9 mouse cellular contexts compared by ENCODE assay signal in genomic region chr11:100408076-100408834, GRCm38 (mm10). TPM values are rescaled to one million over a fixed set of nuclear protein-coding genes. Genes with fewer than 3 reads are reported as not detected.
DNase-seq lines count a peak whose midpoint lies in the region; ATAC-seq and TF ChIP-seq lines count a peak whose summit lies in the region.
"Had no signal": no experiment of that assay in that cellular context is flagged by ENCODE, and none has a peak within 500 bp of the region (broad histone marks: within the 10 kb centered on the region; RNA-seq: fewer than 3 reads in every experiment).

No protein-coding gene starts in this region.

- H3K4me2 ChIP-seq in liver, embryonic 12.5 days, result no peak overlapping the region

- no peak overlapping the region for H3K4me3 ChIP-seq in liver, embryonic 12.5 days
- H3K4me3 ChIP-seq in layer of hippocampus, adult 2 months, result no peak overlapping the region
- H3K4me3 ChIP-seq: erythroblast, embryonic 14.5 days had no signal

- peaks cover 23% of the 10 kb centered on the region for H3K4me1 ChIP-seq in liver, embryonic 12.5 days

- DNase-seq in liver (peak; percentile 63), MN1 (ENCODE audit: low spot score) (peak; percentile 80)
- DNase-seq in cerebellum, postnatal 36 days, result peak; percentile 78 to 81
- DNase-seq in heart, adult 8-10 months (ENCODE audit: low spot score), result peak; percentile 84
- DNase-seq in layer of hippocampus, adult 2 months (ENCODE audit: low spot score in 2 of 2), result peak in 1 of 2 experiments; percentile 70
- peak; percentile 85 for DNase-seq in thymus, postnatal 4 days

- no peaks in the 10 kb centered on the region for H3K9me3 ChIP-seq in liver, embryonic 12.5 days (replicated peaks)

- WGBS in liver, embryonic 12.5 days (ENCODE audit: insufficient replicate concordance), result 37% methylated on average over 10 of the region's 10 CpGs

- H3K9ac ChIP-seq in liver, embryonic 12.5 days, result no peak overlapping the region

- peaks cover 23% of the 10 kb centered on the region for H3K27me3 ChIP-seq in liver, embryonic 12.5 days (replicated peaks)

- no peak for ATAC-seq in liver, embryonic 12.5 days
- peak; percentile 92 for ATAC-seq in megakaryocyte progenitor cell, adult 5-6 weeks (replicated peaks; ENCODE audit: poor library complexity)

- peaks cover 8% of the 10 kb centered on the region; the same call in 1 of the 2 replicates for H3K36me3 ChIP-seq in liver, embryonic 12.5 days

- peak; percentile 89 for TF ChIP-seq CTCF in layer of hippocampus, adult 2 months (conservative IDR thresholded peaks at IDR 0.05)

- no peak overlapping the region for H3K27ac ChIP-seq in liver, embryonic 12.5 days
- H3K27ac ChIP-seq in layer of hippocampus, adult 2 months, result no peak overlapping the region

RNA-seq across cellular contexts. Expression of gene P3h4, which starts 6.4 kb away (rescaled TPM):
- polyA plus RNA-seq in liver, embryonic 12.5 days (2016; fragmentation: Nextera tagmentation; extraction: Ambion mirVana), result 11.0 and 11.2 TPM in 2 replicates
- 10 to 100 TPM; 13.7 to 19.4 (median 16.4) TPM for total RNA-seq in heart, adult 8-10 months (2022)
- 1 to 10 TPM; 9.4 to 9.5 TPM for total RNA-seq in layer of hippocampus, adult 2 months (2021)
- total RNA-seq in megakaryocyte progenitor cell, adult 5-6 weeks (2015), result 0.05 TPM in 1 of 2 replicates, not detected in the other
- 0.08 TPM in 1 of 2 replicates, not detected in the other for total RNA-seq in megakaryocyte progenitor cell, adult 5-6 weeks (2017)
- polyA plus RNA-seq: erythroblast, embryonic 14.5 days had no signal

RNA-seq across cellular contexts. Expression of gene Fkbp10, which starts 7.2 kb away (rescaled TPM):
- polyA plus RNA-seq in liver, embryonic 12.5 days (2016; fragmentation: Nextera tagmentation; extraction: Ambion mirVana), result 20.1 and 23.8 TPM in 2 replicates
- 10 to 100 TPM in 1 of 4 experiments, 1 to 10 TPM in 3; 9.0 to 11.1 (median 9.0) TPM for total RNA-seq in heart, adult 8-10 months (2022)
- 1 to 10 TPM; 4.4 to 5.8 TPM for total RNA-seq in layer of hippocampus, adult 2 months (2021)
- not detected in 2 replicates for total RNA-seq in megakaryocyte progenitor cell, adult 5-6 weeks (2015)
- total RNA-seq in megakaryocyte progenitor cell, adult 5-6 weeks (2017), result not detected in 2 replicates

RNA-seq across cellular contexts. Expression of gene Jup, which starts 10.7 kb away (rescaled TPM):
- polyA plus RNA-seq in liver, embryonic 12.5 days (2016; fragmentation: Nextera tagmentation; extraction: Ambion mirVana), result 23.9 and 24.3 TPM in 2 replicates
- 100 to 1,000 TPM; 224 to 279 (median 261) TPM for total RNA-seq in heart, adult 8-10 months (2022)
- 10 to 100 TPM; 34.1 to 35.6 TPM for total RNA-seq in layer of hippocampus, adult 2 months (2021)
- 1.5 and 4.0 TPM in 2 replicates for total RNA-seq in megakaryocyte progenitor cell, adult 5-6 weeks (2015)
- total RNA-seq in megakaryocyte progenitor cell, adult 5-6 weeks (2017), result 1.4 and 2.5 TPM in 2 replicates

RNA-seq across cellular contexts. Expression of gene Nt5c3b, which starts 33.4 kb away (rescaled TPM):
- 38.3 and 38.6 TPM in 2 replicates for polyA plus RNA-seq in liver, embryonic 12.5 days (2016; fragmentation: Nextera tagmentation; extraction: Ambion mirVana)
- total RNA-seq in heart, adult 8-10 months (2022), result 10 to 100 TPM; 18.8 to 28.0 (median 25.2) TPM
- total RNA-seq in layer of hippocampus, adult 2 months (2021), result 10 to 100 TPM; 58.4 to 58.7 TPM
- 21.4 and 32.9 TPM in 2 replicates for total RNA-seq in megakaryocyte progenitor cell, adult 5-6 weeks (2015)
- 31.8 and 37.3 TPM in 2 replicates for total RNA-seq in megakaryocyte progenitor cell, adult 5-6 weeks (2017)

RNA-seq across cellular contexts. Expression of gene Klhl10, which starts 33.5 kb away (rescaled TPM):
- 0.12 and 0.32 TPM in 2 replicates for polyA plus RNA-seq in liver, embryonic 12.5 days (2016; fragmentation: Nextera tagmentation; extraction: Ambion mirVana)
- under 1 TPM; 0.59 to 0.90 (median 0.77) TPM for total RNA-seq in heart, adult 8-10 months (2022)
- 1 to 10 TPM in 1 of 2 experiments, under 1 TPM in 1; 0.64 to 1.4 TPM for total RNA-seq in layer of hippocampus, adult 2 months (2021)
- total RNA-seq in megakaryocyte progenitor cell, adult 5-6 weeks (2015), result not detected in 2 replicates
- total RNA-seq in megakaryocyte progenitor cell, adult 5-6 weeks (2017), result 0.10 and 0.33 TPM in 2 replicates
- polyA plus RNA-seq: erythroblast, embryonic 14.5 days had no signal

Comparison
In these comparisons a context has a peak if more than half of its experiments do, and no peak if none do; other contexts are left out.
1. RNA of gene P3h4, which starts 6.4 kb away (total RNA-seq): 13.7 to 19.4 TPM in heart, adult 8-10 months and 9.4 to 9.5 TPM in layer of hippocampus, adult 2 months; 0.05 to 0.08 TPM in megakaryocyte progenitor cell, adult 5-6 weeks; every median in the first group is over 4 times any median in the second.
2. RNA of gene Fkbp10, which starts 7.2 kb away (total RNA-seq): 9.0 to 11.1 TPM in heart, adult 8-10 months and 4.4 to 5.8 TPM in layer of hippocampus, adult 2 months; not detected in megakaryocyte progenitor cell, adult 5-6 weeks; every median in the first group is over 4 times any median in the second.
3. RNA of gene Jup, which starts 10.7 kb away (total RNA-seq): 224 to 279 TPM in heart, adult 8-10 months and 34.1 to 35.6 TPM in layer of hippocampus, adult 2 months; 1.4 to 4.0 TPM in megakaryocyte progenitor cell, adult 5-6 weeks; every median in the first group is over 4 times any median in the second.